Mouse (Mus musculus) ovary, postnatal 10 days (tissue): ENCODE data around the gene Ssr1.
A peak's percentile ranks its signal among the peaks of the same experiment; 100 is the strongest.

ENCODE experiments used
- DNase-seq: peaks from one replicate; pipeline ENCODE4 v3.0.0; 2022; ENCODE audit warnings: low spot score

Gene Ssr1

DNA sequence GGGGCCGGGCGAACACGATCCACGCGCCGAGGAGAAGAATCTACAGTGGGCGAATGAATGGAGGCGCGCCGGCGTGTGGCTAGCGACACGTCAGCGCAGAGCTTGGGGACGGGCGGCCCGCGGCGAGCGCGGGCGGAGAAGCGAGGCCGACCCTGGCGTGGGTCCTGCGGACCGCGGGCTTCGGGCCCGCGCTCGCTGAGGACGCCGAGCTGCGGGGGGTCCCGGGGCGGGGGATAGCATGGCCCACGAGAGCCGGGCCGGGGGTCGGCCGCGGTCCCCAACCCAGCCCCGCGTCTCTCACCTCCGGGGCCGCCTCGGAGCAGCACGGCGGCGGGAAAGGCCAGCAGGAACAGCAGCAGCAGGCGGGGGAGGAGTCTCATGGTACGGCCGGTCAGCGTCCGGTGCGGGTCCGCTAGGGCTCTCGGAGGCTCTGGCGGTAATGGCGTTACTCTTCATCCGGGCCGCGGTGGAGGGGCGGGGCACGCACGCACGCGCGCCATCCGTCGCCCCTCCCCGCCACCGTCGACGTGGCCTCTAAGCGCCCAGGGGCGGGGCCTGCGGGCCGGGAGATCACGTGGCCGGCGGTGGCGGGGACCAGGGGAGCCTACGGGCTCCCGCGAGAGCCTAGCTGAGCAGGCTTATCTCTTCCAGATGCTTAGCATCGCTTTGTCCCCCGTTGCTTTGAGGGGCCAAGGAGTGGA is at the start of gene Ssr1:
Gene Ssr1, minus strand, starts transcription at position 514 of the 701 bp plus-strand sequence.
- DNase-seq = peak; percentile 88

DNA sequence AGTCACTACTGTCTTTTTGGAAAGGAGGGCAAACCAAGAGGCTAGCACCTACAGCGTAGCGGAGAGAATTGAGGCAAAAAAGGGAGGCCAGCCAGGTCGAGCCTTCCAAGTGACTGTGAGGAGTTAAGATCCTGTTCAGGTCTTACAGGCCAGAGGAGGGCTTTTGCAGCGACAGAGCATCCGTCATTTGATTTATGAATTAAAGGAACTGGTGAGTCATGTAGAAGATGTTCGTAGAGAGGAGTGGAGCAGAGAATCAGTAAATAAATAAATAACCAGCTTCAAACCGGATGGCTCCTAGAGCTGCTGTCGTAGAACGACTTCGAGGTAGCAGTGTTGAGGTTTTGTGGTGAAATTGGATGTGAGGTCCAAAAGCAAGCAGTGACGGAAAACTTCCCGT is 43.8 kb upstream of the Ssr1 start:
- DNase-seq = no peak

- peak; percentile 95 for DNase-seq
Observed at GRCm38 (mm10) chr13:38037044-38037687, 43.1 kb upstream of the Ssr1 start, which contains the start of gene Cage1. Cage1 (minus strand) TSS chr13:38037069.

DNA sequence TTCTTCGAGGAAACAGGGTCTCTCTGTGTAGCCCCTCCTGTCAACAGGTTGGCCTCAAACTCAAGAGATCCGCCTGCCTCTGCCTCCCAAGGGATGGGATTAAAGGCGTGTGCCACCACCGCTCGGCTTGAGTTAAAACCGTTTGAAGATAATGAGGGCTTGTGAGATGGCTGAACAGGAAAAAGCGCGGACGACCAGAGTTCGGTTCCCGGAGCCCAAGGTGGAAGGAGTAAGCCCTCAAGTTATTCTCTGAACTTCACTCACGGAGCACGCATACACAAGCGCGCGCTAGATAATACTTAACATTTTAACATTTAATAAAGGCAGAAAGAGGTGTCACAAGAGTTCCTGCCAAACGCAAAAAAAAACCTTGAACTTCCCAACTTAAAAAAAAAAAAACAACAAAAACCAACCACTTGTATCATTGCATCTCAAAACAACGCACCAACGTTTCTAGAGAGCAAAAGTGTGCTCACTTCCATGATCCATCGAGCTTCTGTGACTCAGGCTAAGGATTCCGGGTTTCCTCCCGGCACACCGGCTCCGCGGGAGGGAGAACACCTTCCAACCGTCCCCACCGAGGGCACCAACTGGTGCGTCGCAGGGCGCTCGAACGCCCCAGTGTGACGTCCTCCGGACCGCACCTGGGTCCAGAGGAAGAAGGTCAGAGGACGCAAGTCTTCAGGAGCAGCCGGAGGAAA is 42.5 kb upstream of the Ssr1 start, which contains the start of gene Riok1:
Gene Riok1, plus strand, starts transcription at position 653 of the 701 bp plus-strand sequence.
- DNase-seq = no peak

GRCm38 (mm10) chr13:38028407-38028806 is 34.4 kb upstream of the Ssr1 start:
- no peak for DNase-seq

GRCm38 (mm10) chr13:38027618-38028248 is 33.7 kb upstream of the Ssr1 start:
- no peak for DNase-seq

- no peak for DNase-seq
Observed at GRCm38 (mm10) chr13:38025874-38026273, 31.9 kb upstream of the Ssr1 start.

- DNase-seq = no peak
Observed at GRCm38 (mm10) chr13:38018791-38019190, 24.8 kb upstream of the Ssr1 start.

GRCm38 (mm10) chr13:38015591-38015990 is 21.6 kb upstream of the Ssr1 start:
- no peak for DNase-seq

DNA sequence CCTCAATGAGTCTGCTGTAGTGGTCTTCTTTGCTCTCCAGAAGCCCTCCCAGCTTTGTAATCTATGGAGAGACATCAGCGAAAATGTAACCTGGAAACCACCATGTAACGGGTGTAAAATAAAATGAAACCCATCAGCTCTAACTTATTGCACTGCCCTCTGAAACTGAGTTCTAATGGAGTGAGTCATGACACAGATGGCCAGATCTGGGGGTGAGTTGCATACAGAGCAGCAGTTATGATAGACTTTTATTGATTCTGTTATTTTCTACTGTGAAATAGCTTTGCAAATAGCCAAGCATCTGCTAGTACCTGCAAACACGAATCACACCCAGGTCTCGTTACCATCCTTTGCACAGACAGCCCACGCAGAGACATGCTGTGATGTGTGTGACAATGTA is 18.4 kb upstream of the Ssr1 start:
- DNase-seq = no peak

- no peak for DNase-seq
Observed at GRCm38 (mm10) chr13:38010444-38010910, 16.5 kb upstream of the Ssr1 start.

- no peak for DNase-seq
Observed at GRCm38 (mm10) chr13:38009721-38010408, 15.8 kb upstream of the Ssr1 start.

- no peak for DNase-seq
Observed at GRCm38 (mm10) chr13:38007972-38008371, 14.0 kb upstream of the Ssr1 start.

DNA sequence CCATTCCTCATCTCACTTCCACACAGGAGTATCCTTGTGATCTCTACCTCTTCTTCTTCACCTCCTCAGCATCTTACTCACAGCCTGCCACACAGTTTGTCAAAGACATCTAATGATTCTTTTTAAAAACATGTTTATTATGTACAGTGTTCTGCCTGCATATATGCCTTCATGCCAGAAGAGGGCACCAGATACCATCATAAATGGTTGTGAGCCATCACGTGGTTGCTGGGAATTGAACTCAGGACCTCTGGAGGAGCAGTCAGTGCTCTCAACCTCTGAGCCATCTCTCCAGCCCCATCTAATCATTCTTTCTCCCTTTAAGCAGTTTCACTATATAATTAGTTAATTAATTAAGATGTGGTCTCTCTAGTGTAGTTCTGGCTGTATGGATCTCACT is 8.4 kb upstream of the Ssr1 start:
- no peak for DNase-seq

GRCm38 (mm10) chr13:37999713-38000112 is 5.7 kb upstream of the Ssr1 start:
- DNase-seq = no peak

GRCm38 (mm10) chr13:37994405-37994749 is 360 bp upstream of the Ssr1 start:
- no peak for DNase-seq

DNA sequence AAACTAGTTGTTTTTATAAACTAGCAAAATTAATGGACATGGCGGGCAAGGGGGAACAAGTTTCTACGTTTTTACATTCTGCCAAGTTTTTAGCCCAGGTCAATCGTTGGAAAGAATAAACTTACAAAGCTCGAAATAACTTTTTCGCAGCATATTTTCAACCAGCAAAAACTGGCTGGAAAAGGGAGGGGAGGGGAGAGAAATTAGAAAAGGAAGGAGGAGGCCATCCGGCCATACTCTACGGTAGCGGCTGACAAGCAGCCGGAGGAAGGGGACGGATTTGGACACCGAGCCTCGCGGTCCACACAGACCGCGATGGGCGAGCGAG is 677 bp downstream of the Ssr1 start:
- no peak for DNase-seq

DNA sequence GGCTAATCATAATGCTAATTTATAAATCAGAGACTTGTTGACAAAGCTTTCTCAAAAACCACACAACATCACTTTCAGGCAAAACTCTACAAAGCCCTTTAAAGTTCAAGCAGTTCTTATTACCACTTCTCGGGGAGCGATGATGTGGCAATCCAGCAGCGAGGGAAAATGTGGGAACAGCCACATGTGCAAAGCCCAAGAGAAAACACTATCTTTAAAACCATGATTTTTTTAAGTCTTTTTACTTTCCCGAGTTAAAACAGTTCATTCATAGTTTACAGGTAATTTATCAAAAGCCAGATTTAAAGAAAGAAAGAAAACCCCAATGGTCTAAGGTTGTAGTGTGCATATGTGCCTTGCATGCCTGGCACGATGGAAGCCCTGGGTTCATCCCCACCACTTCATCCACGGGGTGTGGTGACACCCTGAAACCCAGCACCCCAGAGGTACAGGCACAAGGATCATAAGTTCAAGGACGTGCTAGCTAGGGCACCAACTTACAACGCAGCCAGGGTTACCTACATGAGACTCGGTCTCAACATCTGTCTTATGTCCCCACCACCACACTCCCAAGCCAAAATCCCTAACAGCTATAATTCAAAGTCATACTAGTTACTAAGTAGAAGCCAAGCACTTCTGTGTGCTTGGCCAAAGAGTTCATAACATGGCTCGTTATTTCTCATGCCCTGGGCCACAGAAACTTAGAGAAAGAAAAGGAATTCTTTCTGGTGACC is 1.2 kb downstream of the Ssr1 start:
- no peak for DNase-seq

GRCm38 (mm10) chr13:37989701-37990100 is 4.3 kb downstream of the Ssr1 start:
- DNase-seq = no peak

- no peak for DNase-seq
Observed at GRCm38 (mm10) chr13:37986166-37986565, 7.9 kb downstream of the Ssr1 start.

GRCm38 (mm10) chr13:37981063-37981462 is 13.0 kb downstream of the Ssr1 start:
- no peak for DNase-seq
